Mouse (Mus musculus) left cerebral cortex, postnatal 25 days (tissue): ENCODE measurements around the gene Them7. TPM values are rescaled to one million over a fixed set of nuclear protein-coding genes. Genes with fewer than 3 reads are reported as not detected.

Source experiments
- DNase-seq, 2 experiments: peaks; one replicate each; pipeline ENCODE4 v3.0.0; 2022; ENCODE audit warnings: low spot score in 2 of 2, mixed read lengths in 1 of 2
- intact Hi-C: fragments of 180-260 bp; cut with DNase I; formaldehyde crosslinking; loops from one replicate; pipeline ENCODE4 v1.15.1; 2025
- total RNA-seq, 2 experiments: library from RNA; stranded (reverse); gene quantifications; 2 replicates each; pipeline ENCODE4 v1.2.3; 2021

The Them7 gene
- total RNA-seq, 2 experiments from 2014 or later: not detected

- DNase-seq: peak; percentile 61 to 66
- intact Hi-C loops: loop anchor here (2.0 kb wide), 1 partner anchor 342 kb away; no protein-coding TSS in a partner anchor
Observed at GRCm38 (mm10) chr2:105230333-105230732, 6.2 kb downstream of the Them7 start.

- DNase-seq: no peak
- intact Hi-C loops: no loop called here
Observed at GRCm38 (mm10) chr2:105232386-105232785, 8.3 kb downstream of the Them7 start.

DNA sequence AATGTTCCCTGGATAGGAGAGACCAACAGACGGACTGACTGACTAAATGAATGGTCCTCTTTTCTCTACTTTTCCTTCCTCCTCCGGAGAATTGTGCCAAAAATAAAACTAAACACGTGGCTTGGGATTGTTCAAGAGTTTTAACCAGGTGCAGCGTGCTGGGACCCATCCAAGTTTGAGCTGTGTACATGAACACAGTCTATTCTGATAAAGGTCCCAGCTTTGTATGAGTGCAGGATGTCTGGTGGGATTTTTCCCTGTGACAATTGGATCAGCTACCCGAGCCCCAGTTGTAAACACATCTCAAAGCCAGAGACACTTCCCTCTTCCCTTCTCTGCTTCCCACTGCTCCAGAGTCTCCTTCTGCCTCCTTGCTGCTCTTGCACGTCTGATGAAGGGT is 10.2 kb downstream of the Them7 start:
- intact Hi-C loops: no loop called here

GRCm38 (mm10) chr2:105235380-105236115 is 11.4 kb downstream of the Them7 start:
- intact Hi-C loops: no loop called here
- DNase-seq: no peak

More for the DNA sequence above, 10.2 kb downstream of the Them7 start:
- DNase-seq: no peak

DNA sequence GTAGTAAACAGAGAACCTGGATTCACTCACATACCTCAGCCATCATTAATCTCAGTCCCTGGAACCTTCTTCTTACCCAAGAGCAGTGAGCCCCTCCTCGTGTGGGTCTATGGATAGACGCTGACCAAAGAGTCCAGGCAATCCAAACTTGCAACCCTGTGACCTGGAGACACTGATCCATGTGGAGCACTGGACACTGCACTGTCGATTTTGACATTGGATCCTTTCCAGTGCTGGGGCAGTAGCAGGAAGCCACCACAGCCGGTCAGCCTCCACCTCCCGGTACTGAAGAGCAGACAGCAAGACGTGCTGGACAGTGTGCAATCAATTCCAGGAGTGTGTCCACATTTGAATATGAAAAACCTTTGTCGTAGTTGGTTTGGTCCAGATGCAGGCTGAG is 13.3 kb downstream of the Them7 start:
- no peak for DNase-seq
- intact Hi-C loops: no loop called here

GRCm38 (mm10) chr2:105237841-105238240 is 13.7 kb downstream of the Them7 start:
- intact Hi-C loops: no loop called here

GRCm38 (mm10) chr2:105238775-105239174 is 14.7 kb downstream of the Them7 start:
- intact Hi-C loops: no loop called here
- peak; percentile 35 to 63 for DNase-seq

More at GRCm38 (mm10) chr2:105237841-105238240, 13.7 kb downstream of the Them7 start:
- no peak for DNase-seq

- intact Hi-C loops: no loop called here
Observed at GRCm38 (mm10) chr2:105240631-105241030, 16.5 kb downstream of the Them7 start.

DNA sequence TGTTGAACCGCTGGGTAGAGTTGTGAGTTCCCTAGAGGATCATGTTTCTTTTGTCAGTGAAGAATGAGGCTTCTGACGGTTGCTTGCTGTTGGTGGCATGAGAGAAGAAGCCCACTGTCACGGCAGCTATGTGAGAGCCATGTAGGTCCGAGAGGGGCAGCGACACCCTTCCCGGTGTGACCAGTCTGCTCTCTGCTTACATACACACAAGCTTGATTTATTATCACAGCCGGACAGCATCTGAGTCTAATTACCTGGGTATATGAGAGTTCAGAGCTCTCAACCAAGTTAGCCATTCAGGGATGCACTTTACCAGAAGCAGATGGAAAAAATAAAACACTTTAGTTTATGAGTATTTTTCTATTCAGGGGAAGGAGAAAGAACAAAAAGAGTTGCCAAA is 18.8 kb downstream of the Them7 start:
- intact Hi-C loops: no loop called here
- no peak for DNase-seq

More at GRCm38 (mm10) chr2:105240631-105241030, 16.5 kb downstream of the Them7 start:
- DNase-seq: no peak

DNA sequence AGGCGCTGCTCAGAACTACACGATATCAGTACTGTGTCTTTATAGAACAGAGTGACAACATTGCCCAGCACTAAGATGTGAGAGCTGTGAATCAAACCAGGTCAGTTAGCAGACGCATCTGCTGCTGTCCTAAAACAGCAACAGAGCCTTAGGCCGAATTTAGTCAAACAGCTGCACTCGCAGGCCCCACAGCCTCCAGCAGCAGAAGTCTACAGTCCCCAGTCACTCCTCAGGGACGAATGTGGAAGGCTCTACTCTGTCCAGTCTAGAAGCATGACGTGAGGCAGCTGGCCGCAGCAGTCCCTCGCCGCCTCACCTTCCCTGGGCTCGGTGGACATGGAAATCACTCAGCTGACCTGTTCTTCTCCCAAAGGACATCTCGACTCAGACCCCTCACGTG is 20.6 kb downstream of the Them7 start:
- intact Hi-C loops: no loop called here

GRCm38 (mm10) chr2:105251978-105252377 is 27.9 kb downstream of the Them7 start:
- no peak for DNase-seq
- intact Hi-C loops: no loop called here

More for the DNA sequence above, 20.6 kb downstream of the Them7 start:
- DNase-seq: peak in 1 of 2 experiments; percentile 44

DNA sequence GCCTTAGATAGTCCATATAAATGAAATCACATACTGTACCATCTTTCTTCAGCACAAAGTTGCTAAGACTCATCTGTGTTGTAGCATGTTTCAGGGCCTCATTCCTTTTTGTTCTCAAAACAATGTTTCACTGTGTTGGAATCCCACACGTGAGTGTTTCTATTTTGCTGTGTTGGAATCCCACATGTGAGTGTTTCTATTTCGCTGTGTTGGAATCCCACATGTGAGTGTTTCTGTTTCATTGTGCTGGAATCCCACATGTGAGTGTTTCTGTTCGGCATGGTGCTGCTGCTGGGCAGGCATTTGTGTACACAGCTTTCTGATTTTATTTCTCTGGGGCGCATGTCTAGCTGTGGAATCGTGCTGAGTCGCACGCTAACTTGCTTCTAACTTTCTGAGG is 28.7 kb downstream of the Them7 start:
- DNase-seq: no peak
- intact Hi-C loops: no loop called here

DNA sequence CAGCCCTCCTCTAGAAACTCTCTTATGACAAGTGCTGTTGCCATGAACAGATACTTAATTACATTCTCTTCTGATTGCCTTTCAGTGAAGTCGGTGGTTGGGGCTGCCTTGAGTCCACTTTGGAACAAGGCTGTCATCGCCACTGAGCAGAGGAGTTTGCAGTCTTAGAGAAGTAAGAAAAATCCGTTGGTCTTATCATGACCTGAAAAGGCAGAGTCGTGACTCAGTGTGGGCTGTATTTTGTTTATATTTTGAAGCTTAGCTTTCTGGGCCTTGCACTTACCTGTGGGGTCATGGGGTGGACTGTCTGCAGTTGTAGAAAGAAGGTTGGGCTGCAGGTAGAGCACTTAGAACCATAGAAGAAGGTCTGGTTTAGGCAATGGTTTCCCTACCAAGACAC is 31.3 kb downstream of the Them7 start:
- no peak for DNase-seq
- intact Hi-C loops: loop anchor here (5.0 kb wide), 2 partner anchors 77 to 827 kb away; no protein-coding TSS in a partner anchor

GRCm38 (mm10) chr2:105256427-105257071 is 32.4 kb downstream of the Them7 start:
- intact Hi-C loops: loop anchor here (5.0 kb wide), 2 partner anchors 76 to 826 kb away; no protein-coding TSS in a partner anchor
- peak in 1 of 2 experiments; percentile 29 for DNase-seq

- intact Hi-C loops: loop anchor here (5.0 kb wide), 2 partner anchors 75 to 825 kb away; no protein-coding TSS in a partner anchor
Observed at GRCm38 (mm10) chr2:105257376-105257775, 33.3 kb downstream of the Them7 start.

DNA sequence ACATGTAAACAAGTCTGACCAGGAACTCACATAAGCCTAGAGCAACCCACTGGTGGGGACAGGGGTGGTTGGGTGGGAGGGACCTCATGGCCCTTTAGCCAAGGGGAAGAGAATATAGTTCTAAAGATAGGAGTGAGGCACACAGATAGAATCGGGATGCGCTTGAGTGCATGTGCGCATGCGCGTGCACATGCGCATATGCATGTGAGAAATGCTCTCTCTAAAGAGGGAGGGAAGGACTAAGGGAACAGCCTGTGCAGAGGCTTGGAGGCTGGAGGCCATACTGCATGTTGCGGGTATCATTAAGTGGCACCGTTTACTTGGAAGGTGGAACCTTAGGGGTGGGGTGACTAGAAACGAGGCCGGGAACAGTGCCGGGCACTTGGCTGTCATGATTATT is 37.2 kb downstream of the Them7 start:
- DNase-seq: no peak
- intact Hi-C loops: loop anchor here (2.0 kb wide), 1 partner anchor 167 kb away; no protein-coding TSS in a partner anchor

More at GRCm38 (mm10) chr2:105257376-105257775, 33.3 kb downstream of the Them7 start:
- DNase-seq: no peak

DNA sequence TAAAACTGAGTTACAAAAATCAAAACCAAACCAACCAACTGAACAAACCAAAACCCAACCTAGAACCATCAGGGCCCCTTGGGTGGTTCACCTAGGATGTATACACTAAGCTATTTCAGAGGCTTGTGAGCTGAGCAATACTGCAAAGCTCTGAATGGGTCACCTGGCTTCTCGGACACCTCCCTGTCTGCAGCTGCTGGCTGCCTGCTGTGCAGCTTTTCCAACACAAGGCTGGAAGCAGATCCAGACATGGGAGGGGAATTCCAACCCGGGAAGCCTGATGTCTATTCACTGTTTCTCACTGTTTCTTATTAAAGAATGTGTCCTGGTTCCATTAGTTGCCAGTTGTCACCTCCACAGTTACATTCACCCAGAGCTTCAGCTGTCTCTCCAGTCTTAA is 39.1 kb downstream of the Them7 start:
- intact Hi-C loops: no loop called here
- DNase-seq: no peak

DNA sequence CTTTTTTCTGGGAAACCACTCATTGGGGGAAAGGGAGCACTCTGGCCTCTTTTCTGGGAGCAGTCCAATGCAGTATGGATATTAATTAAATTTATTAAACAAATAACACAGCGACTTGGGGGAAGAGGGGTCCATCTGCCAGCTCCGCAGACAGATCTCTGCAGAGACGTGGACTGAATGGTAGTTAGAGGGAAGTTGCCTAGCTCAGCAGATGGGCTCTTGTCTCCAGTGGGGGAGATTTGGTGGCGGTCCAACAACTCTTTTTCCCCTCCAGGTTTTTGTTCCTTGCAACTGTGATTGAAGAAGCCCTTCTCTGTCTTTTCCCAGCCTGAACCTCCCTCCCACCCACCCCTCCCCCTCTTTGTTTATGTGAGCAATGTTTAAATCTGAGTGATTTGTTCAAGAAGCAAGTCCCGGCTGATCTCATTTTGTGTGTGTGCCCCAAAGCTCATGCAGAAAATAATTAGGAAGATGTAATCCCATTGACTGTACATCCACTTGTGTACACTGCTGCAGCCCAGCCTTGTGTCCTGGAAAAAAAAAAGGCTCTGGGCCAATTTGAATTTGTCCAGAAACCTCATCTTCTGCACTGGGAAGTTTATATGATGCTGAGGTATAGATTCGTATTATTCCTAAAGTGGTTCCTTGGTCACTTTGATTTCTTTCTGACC is 58.4 kb downstream of the Them7 start:
- DNase-seq: peak; percentile 12
- intact Hi-C loops: no loop called here

- DNase-seq: no peak
- intact Hi-C loops: no loop called here
Observed at GRCm38 (mm10) chr2:105283811-105284210, 59.7 kb downstream of the Them7 start.

DNA sequence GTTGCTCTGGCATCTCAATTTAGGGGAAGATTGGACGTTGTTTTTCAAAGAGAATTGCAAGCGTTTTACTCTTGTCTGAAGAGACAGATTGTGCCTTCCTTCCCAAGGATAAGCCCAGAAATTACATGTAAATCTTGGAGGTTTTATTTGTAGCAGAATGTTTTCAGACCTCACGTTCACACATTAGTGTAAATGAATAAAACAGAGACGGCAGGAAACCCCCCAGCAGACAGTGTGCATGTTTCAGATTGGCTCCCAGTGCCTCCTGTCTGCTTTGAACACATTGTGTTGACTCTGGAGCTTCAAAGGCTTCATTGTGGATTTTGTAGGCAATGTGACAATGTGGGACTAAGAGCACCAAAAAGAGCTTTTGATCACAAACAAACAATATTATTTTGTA is 60.7 kb downstream of the Them7 start:
- DNase-seq: no peak
- intact Hi-C loops: no loop called here
